Mouse (Mus musculus): ENCODE measurements around the gene Fancd2.

DNA sequence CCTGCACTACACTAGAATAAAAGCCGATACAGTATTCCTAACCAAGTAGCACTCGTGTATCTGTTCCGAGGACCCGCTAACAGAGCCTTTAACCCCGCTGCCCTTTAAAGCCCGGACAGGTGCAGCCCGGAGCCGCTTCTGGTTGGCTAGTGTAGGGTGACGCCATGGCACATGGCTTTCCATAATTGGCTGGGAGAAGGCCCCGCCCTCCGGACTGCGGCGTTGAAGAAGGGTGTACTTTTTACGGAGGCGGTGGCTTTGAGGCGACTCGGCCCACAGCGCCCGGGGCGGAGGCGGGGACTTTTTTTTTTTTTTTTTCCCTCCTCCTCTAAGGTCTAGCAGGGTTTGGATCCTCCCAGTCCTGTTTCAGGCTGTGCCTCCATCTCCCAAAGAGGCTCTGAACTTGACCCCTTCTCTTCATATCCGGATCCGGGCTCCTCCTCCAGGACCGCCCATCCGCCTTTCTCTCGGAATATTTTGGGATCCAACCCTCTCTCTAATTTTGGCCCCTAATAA lies 48.3 kb upstream of the Fancd2 start, which contains the start of gene Creld1:
- TF ChIP-seq CTCF (IDR thresholded peaks at IDR 0.05; ENCODE audit: low read depth, low read length) (no peak), POLR2A (IDR thresholded peaks at IDR 0.05; ENCODE audit: extremely low read depth, insufficient read depth, low read length) (no peak; the same call in 1 of the 2 replicates)

Data from liver, adult 2 months (tissue).